Mouse (Mus musculus) stomach, postnatal 0 days (tissue): Measurements from ENCODE around the gene Zfhx3.

Experiments
- CTCF ChIP-seq: IDR thresholded peaks from 2 replicates; pipeline ENCODE4 v1.5.1; 2016; ENCODE audit warnings: antibody characterized with exemption, low read depth, mild to moderate bottlenecking, moderate library complexity
- EP300 ChIP-seq: optimal IDR thresholded peaks from 2 replicates; pipeline ENCODE3; 2016; ENCODE audit warnings: antibody characterized with exemption

GRCm38 (mm10) chr8:108768051-108768450, 825.6 kb downstream of the Zfhx3 start:
- TF ChIP-seq CTCF (no peak), EP300 (no peak)
